Mouse (Mus musculus) cerebellum, adult 9-11 months (tissue): ENCODE data around the gene Ptch2.

Experiments
- DNase-seq: peaks from one replicate; pipeline ENCODE4 v3.0.0; 2022

Ptch2 gene

GRCm38 (mm10) chr4:117156372-117156771 is 60.5 kb downstream of the Ptch2 start:
- DNase-seq: no peak

GRCm38 (mm10) chr4:117159666-117160065 is 63.8 kb downstream of the Ptch2 start:
- no peak for DNase-seq

GRCm38 (mm10) chr4:117161183-117161582 is 65.3 kb downstream of the Ptch2 start:
- DNase-seq: no peak
